Mouse (Mus musculus) urinary bladder, postnatal 25 days (tissue): ENCODE results near the gene Dolpp1.
A peak's percentile ranks its signal among the peaks of the same experiment; 100 is the strongest.

Experiments used
- DNase-seq: peaks from one replicate; pipeline ENCODE4 v3.0.0; 2022; ENCODE audit warnings: low spot score

Gene Dolpp1

GRCm38 (mm10) chr2:30441518-30442497, 49.8 kb downstream of the Dolpp1 start:
- peak; percentile 55 for DNase-seq

GRCm38 (mm10) chr2:30442498-30442890, 50.4 kb downstream of the Dolpp1 start:
- no peak for DNase-seq

- no peak for DNase-seq
Measured at GRCm38 (mm10) chr2:30443281-30443680, 51.2 kb downstream of the Dolpp1 start.

DNA sequence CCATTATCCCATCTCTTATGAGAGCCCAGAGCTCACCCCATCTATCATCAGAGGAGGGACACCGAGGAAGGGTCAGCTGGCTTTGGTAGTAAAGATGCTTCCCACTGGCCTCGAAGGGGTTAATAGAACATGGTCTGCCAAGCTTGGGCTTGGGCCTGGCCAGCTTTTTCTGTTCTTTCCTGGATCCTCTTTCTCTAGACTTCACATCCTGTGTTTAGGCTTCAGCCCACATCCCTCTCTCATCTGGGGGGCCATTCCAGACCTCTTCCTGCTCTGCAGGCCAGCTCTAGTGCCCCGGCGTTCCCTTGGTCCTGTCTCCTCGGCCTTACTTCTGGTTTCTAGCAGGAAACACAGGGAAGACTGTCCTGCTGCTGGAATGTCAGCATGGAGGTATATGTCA, 52.0 kb downstream of the Dolpp1 start:
- DNase-seq: no peak

DNA sequence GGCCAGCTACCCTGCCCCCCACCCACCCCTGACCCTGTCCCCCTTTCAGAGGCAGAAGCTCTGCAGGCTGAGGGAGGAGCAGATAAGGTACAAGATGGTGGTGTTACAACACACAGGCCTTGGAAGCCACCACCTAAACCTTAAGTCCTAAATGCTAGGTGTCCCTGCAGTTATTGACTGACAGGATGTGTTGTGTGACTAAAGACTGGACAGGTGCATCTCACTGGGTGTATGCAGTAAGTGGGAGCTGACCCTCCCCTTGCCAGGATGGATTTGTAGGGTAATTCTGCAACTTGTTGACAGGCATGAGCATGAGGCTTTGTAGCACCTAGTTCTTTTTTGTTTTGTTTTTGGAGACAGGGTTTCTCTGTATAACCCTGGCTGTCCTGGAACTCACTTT, 52.4 kb downstream of the Dolpp1 start:
- DNase-seq: no peak

DNA sequence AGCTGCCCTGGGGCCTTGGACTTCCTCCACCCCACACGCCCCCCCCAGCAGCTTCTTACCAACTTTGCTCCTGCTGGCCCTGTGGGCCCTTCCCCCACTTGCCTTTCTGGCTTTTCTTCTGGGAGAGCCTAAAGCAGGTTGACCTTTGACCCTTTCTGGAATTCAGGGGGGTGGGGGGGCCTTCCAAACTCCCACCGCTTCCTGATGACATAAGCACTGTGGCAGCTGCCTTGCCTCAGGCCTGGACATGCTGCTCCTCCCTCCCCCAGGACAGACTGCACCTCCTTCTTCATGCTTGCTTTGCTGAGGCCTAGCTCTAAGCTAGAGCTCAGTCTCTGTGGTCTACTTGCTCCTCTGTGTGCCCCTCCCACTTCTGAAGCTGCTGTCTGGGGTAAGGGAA, 53.3 kb downstream of the Dolpp1 start:
- DNase-seq: peak; percentile 60

GRCm38 (mm10) chr2:30446891-30447826, 55.1 kb downstream of the Dolpp1 start:
- DNase-seq: no peak

GRCm38 (mm10) chr2:30448371-30448770, 56.3 kb downstream of the Dolpp1 start:
- DNase-seq: no peak
